Comparison of ENCODE assay signal across 13 mouse cellular contexts in the genomic region with DNA sequence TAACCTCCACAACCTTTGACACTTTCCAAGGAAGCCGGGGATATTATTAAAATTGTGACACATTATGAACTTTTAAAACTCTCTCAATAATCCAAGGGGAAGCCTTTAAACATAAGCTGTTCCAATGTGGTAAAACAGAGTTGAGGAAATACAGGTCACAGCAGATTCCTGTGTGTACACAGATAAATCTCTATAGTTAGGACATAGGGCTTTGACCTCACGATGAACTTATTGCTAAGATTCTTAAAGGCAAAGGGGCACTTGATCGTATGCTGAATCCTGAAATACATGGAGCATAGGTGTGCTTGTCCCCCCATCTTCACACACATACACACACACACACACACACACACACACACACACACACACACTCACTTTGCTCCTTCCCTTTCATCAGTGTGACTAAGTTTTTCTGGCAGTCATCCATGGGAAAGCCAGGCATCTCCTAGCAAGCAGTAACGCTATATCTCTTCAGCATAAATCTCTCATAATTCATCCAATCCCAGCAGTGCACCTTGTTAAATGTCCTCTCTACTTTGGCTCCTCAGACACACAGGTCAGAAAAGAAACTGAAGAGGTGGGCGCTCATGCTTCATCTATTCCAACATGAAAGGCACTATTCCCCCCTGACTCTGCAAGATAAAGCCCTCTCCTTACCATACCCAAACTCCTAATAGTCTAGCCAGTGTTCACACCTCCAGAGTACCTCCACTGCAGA.
DNase-seq lines count a peak whose midpoint lies in the region; ATAC-seq and TF ChIP-seq lines count a peak whose summit lies in the region.
"Had no signal": no experiment of that assay in that cellular context is flagged by ENCODE, and none has a peak within 500 bp of the region (broad histone marks: within the 10 kb centered on the region; RNA-seq: fewer than 3 reads in every experiment).

No protein-coding gene starts in this region.

- 58% methylated on average over 5 of the region's 5 CpGs for WGBS in heart, embryonic 13.5 days
- WGBS in lung, postnatal 0 days: 57% methylated on average over 5 of the region's 5 CpGs
- 59% methylated on average over 5 of the region's 5 CpGs for WGBS in lung, adult 2 months
- WGBS in stomach, embryonic 15.5 days: 50% methylated on average over 5 of the region's 5 CpGs

- H3K4me1 ChIP-seq in heart, embryonic 13.5 days: peaks cover 42% of the 10 kb centered on the region
- peaks cover 16% of the 10 kb centered on the region; the same call in 1 of the 2 replicates for H3K4me1 ChIP-seq in lung, postnatal 0 days (ENCODE audit: insufficient read depth, low read depth, low read length)
- H3K4me1 ChIP-seq in lung, adult 2 months (ENCODE audit: control insufficient read depth, insufficient read depth, low read length): peaks cover 14% of the 10 kb centered on the region
- H3K4me1 ChIP-seq in stomach, embryonic 15.5 days: 0 out of 2 replicates have a peak, but pooled peaks cover 5% of the 10 kb centered on the region
- H3K4me1 ChIP-seq: hindbrain, embryonic 15.5 days; midbrain, embryonic 13.5 days had no signal

- no peak for ATAC-seq in heart, embryonic 13.5 days (ENCODE audit: extremely low read depth, insufficient number of reproducible peaks, low FRiP score, low TSS enrichment)
- ATAC-seq in lung, postnatal 0 days: no peak
- ATAC-seq in stomach, embryonic 15.5 days (ENCODE audit: insufficient read depth, low FRiP score, low read depth): no peak
- ATAC-seq in CD4-positive, CD25-positive, alpha-beta regulatory T cell, adult 4 months: no peak
- ATAC-seq: midbrain, embryonic 13.5 days had no signal

- H3K27ac ChIP-seq in heart, embryonic 13.5 days (replicated peaks): peak overlapping the region; percentile 50
- H3K27ac ChIP-seq in lung, postnatal 0 days (ENCODE audit: low read length): no peak overlapping the region
- H3K27ac ChIP-seq in stomach, embryonic 15.5 days: peak overlapping the region; percentile 59; the same call in 1 of the 2 replicates
- H3K27ac ChIP-seq: hindbrain, embryonic 15.5 days; liver, embryonic 13.5 days; midbrain, embryonic 13.5 days had no signal

- TF ChIP-seq EP300 in lung, postnatal 0 days (IDR thresholded peaks at IDR 0.05): 0 out of 2 replicates have a peak, but pooled peaks have one; percentile 9

- intact Hi-C loops in heart, postnatal 14 days (cut with DNase I): no loop called here

- no peak for DNase-seq in heart, postnatal 14 days
- no peak for DNase-seq in lung, postnatal 0 days (ENCODE audit: low spot score)
- DNase-seq in lung, adult 2 months: no peak
- peak; percentile 62 for DNase-seq in adrenal gland, postnatal 10 days
- DNase-seq in thymus, postnatal 4 days: no peak
- DNase-seq: cerebellum, postnatal 25 days; liver, embryonic 13.5 days; lung, postnatal 4 days had no signal

- peaks cover 20% of the 10 kb centered on the region; the same call in 1 of the 2 replicates for H3K36me3 ChIP-seq in heart, embryonic 13.5 days
- no peaks in the 10 kb centered on the region for H3K36me3 ChIP-seq in lung, postnatal 0 days (ENCODE audit: insufficient read depth, low read length)
- H3K36me3 ChIP-seq in stomach, embryonic 15.5 days: no peaks in the 10 kb centered on the region
- H3K36me3 ChIP-seq: hindbrain, embryonic 15.5 days; liver, embryonic 13.5 days; midbrain, embryonic 13.5 days had no signal

- no peak for TF ChIP-seq POLR2A in lung, adult 2 months (IDR thresholded peaks at IDR 0.05; ENCODE audit: borderline replicate concordance, extremely low read depth, low read depth, low read length)

- TF ChIP-seq CTCF in lung, postnatal 0 days (IDR thresholded peaks at IDR 0.05): no peak
- TF ChIP-seq CTCF in lung, adult 2 months (IDR thresholded peaks at IDR 0.05; ENCODE audit: insufficient read depth, low read length): no peak

- H3K9me3 ChIP-seq in heart, embryonic 13.5 days: no peaks in the 10 kb centered on the region
- H3K9me3 ChIP-seq in lung, postnatal 0 days (ENCODE audit: low read length): no peaks in the 10 kb centered on the region
- H3K9me3 ChIP-seq in stomach, embryonic 15.5 days: no peaks in the 10 kb centered on the region
- H3K9me3 ChIP-seq: hindbrain, embryonic 15.5 days; liver, embryonic 13.5 days; midbrain, embryonic 13.5 days had no signal

- H3K9ac ChIP-seq in heart, embryonic 13.5 days: no peak overlapping the region
- no peak overlapping the region for H3K9ac ChIP-seq in lung, postnatal 0 days (replicated peaks; ENCODE audit: low read depth)
- H3K9ac ChIP-seq in stomach, embryonic 15.5 days: no peak overlapping the region
- H3K9ac ChIP-seq: hindbrain, embryonic 15.5 days; liver, embryonic 13.5 days; midbrain, embryonic 13.5 days had no signal

- H3K27me3 ChIP-seq in heart, embryonic 13.5 days (replicated peaks): no peaks in the 10 kb centered on the region
- no peaks in the 10 kb centered on the region for H3K27me3 ChIP-seq in lung, postnatal 0 days (replicated peaks; ENCODE audit: insufficient read depth, low read length)
- no peaks in the 10 kb centered on the region for H3K27me3 ChIP-seq in stomach, embryonic 15.5 days (replicated peaks)
- H3K27me3 ChIP-seq: hindbrain, embryonic 15.5 days; liver, embryonic 13.5 days; midbrain, embryonic 13.5 days had no signal

- no peak overlapping the region for H3K4me2 ChIP-seq in heart, embryonic 13.5 days
- H3K4me2 ChIP-seq in lung, postnatal 0 days (replicated peaks; ENCODE audit: low read depth, low read length): no peak overlapping the region
- no peak overlapping the region for H3K4me2 ChIP-seq in stomach, embryonic 15.5 days
- H3K4me2 ChIP-seq: hindbrain, embryonic 15.5 days; liver, embryonic 13.5 days; midbrain, embryonic 13.5 days had no signal

- no peak overlapping the region for H3K4me3 ChIP-seq in heart, embryonic 13.5 days
- no peak overlapping the region for H3K4me3 ChIP-seq in lung, postnatal 0 days (ENCODE audit: low read depth, low read length)
- H3K4me3 ChIP-seq in lung, adult 2 months (replicated peaks; ENCODE audit: extremely low read depth, low read depth, low read length): no peak overlapping the region
- no peak overlapping the region for H3K4me3 ChIP-seq in stomach, embryonic 15.5 days (replicated peaks)
- H3K4me3 ChIP-seq: hindbrain, embryonic 15.5 days; liver, embryonic 13.5 days; midbrain, embryonic 13.5 days had no signal
